Mouse (Mus musculus) E14TG2a.4 (cell line): ENCODE measurements at regions not wholly inside any gene's neighbourhood (a gene's known extent, or its start where the extent isn't known, plus 50 kb on each side); places are given as distances from the start of the nearest gene placed in this dataset.

Experiments used
- CTCF ChIP-seq: conservative IDR thresholded peaks from 2 replicates; pipeline ENCODE4 v1.5.1; 2014; ENCODE audit warnings: low read length
- NANOG ChIP-seq: IDR thresholded peaks from 2 replicates; pipeline ENCODE4 v1.6.1; 2014; ENCODE audit warnings: borderline replicate concordance, low read length, mixed read lengths
- POU5F1 ChIP-seq: IDR thresholded peaks from 2 replicates; pipeline ENCODE4 v1.6.1; 2014; ENCODE audit warnings: low read length, borderline replicate concordance

DNA sequence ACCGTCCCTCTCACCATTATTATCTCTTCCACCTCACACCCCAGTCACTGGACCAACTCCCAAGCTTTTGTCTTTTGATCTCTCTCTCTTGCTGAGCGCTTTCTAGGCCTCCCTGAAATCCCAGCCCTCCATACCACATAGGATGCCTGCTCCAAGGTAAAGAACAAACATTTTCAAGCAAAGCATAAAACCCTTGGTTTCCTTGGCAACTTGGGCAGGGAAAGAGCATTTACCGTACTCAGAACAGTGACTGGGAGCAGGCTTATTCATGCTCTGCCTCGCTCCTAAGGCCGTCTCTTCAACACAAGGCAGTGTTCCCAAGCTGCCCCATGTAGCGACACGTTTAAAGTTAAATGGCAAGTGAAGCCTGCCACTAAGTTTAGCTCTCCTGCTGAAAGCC lies 282.9 kb upstream of the Sash1 start:
- TF ChIP-seq CTCF (no peak), NANOG (no peak), POU5F1 (no peak)
